Mouse (Mus musculus) limb, embryonic 11.5 days (tissue): Measurements from ENCODE around the gene Gm21454. TPM values are rescaled to one million over a fixed set of nuclear protein-coding genes. Genes with fewer than 3 reads are reported as not detected.
"Not testable (repeated sequence)": the region's sequence is repeated elsewhere in the genome, so short reads cannot be mapped to it uniquely, and the experiment has no call there.

ENCODE experiments used
- ATAC-seq: fragments of 200-750 bp; cut with Nextera tagmentation; 2 replicates; pipeline ENCODE4 v1.8.0; 2017; ENCODE audit warnings: low read depth; ENCODE audit not compliant: insufficient number of reproducible peaks, low FRiP score, low TSS enrichment
- DNase-seq: peaks from one replicate; pipeline ENCODE4 v3.0.0-alpha.2; 2015; ENCODE audit warnings: low spot score
- H3K27ac ChIP-seq: fragments of 300-500 bp; sonication (generic); replicated peaks from 2 replicates; pipeline ENCODE4 v1.5.1; 2014; ENCODE audit warnings: low read depth, mild to moderate bottlenecking, low read length
- H3K27me3 ChIP-seq: fragments of 300-500 bp; sonication (generic); 2 replicates; pipeline ENCODE4 v1.6.1; 2014; ENCODE audit warnings: mild to moderate bottlenecking, low read length, mixed read lengths; ENCODE audit not compliant: control insufficient read depth, insufficient read depth
- H3K36me3 ChIP-seq: fragments of 300-500 bp; sonication (generic); 2 replicates; pipeline ENCODE4 v1.6.1; 2014; ENCODE audit warnings: mild to moderate bottlenecking, low read length, moderate library complexity, mixed read lengths; ENCODE audit not compliant: control insufficient read depth, insufficient read depth
- H3K4me1 ChIP-seq: fragments of 300-500 bp; sonication (generic); 2 replicates; pipeline ENCODE4 v1.6.1; 2014; ENCODE audit warnings: low read length, mixed read lengths; ENCODE audit not compliant: control insufficient read depth, insufficient read depth
- H3K4me2 ChIP-seq: fragments of 300-500 bp; sonication (generic); 2 replicates; pipeline ENCODE4 v1.6.1; 2014; ENCODE audit warnings: low read depth, mild to moderate bottlenecking, moderate library complexity; ENCODE audit not compliant: severe bottlenecking
- H3K4me3 ChIP-seq: fragments of 300-500 bp; sonication (generic); 2 replicates; pipeline ENCODE4 v1.5.1; 2014; ENCODE audit warnings: low read depth, low read length
- H3K9ac ChIP-seq: fragments of 300-500 bp; sonication (generic); 2 replicates; pipeline ENCODE4 v1.6.1; 2014; ENCODE audit warnings: mild to moderate bottlenecking, low read length
- H3K9me3 ChIP-seq: fragments of 300-500 bp; sonication (generic); 2 replicates; pipeline ENCODE4 v1.6.1; 2016; ENCODE audit warnings: low read length; ENCODE audit not compliant: control insufficient read depth
- WGBS: fragments of 180-500 bp; shearing (Covaris S2); extraction: QIAGEN DNeasy Blood & Tissue Kit; methylation state at CpG from one replicate; pipeline ENCODE4 v1.1.7; 2014; 5-methylcytosine and 5-hydroxymethylcytosine counted together
- polyA plus RNA-seq: library from polyadenylated mRNA; unstranded; fragments of >200 nt; fragmentation: Nextera tagmentation; extraction: Ambion mirVana; gene quantifications from 2 replicates; pipeline ENCODE4 v1.2.1, GENCODE M21; 2014

Gm21454 gene
- not detected in 2 replicates for polyA plus RNA-seq

DNA sequence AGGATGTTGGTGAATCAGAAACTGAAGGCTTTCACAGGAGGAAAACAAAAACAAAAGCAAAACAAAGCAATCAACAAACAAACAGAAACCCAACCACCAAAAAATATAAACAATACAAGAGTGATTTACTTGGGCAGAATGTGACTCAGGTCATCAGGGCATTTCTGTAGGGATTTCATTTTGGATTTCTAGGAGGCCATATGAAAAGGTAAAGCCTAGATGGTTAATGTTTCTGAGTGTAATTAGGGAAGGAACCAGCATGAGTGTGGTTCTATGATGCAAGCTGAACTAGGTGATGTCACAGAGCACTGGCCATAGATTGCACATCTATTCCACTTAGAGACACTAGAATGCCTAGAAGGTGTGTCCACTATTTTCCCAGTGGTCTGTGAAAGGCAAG is at the start of gene Gm21454, which contains the start of gene Gm21440:
Gene Gm21454, plus strand, starts transcription at position 352 of the 400 bp plus-strand sequence.
Gene Gm21440, plus strand, starts transcription at position 301 of the 400 bp plus-strand sequence.
- H3K4me3 ChIP-seq, H3K27ac ChIP-seq, DNase-seq, H3K9me3 ChIP-seq, H3K27me3 ChIP-seq, H3K4me1 ChIP-seq, H3K9ac ChIP-seq, H3K4me2 ChIP-seq, H3K36me3 ChIP-seq, ATAC-seq: not testable (repeated sequence)

DNA sequence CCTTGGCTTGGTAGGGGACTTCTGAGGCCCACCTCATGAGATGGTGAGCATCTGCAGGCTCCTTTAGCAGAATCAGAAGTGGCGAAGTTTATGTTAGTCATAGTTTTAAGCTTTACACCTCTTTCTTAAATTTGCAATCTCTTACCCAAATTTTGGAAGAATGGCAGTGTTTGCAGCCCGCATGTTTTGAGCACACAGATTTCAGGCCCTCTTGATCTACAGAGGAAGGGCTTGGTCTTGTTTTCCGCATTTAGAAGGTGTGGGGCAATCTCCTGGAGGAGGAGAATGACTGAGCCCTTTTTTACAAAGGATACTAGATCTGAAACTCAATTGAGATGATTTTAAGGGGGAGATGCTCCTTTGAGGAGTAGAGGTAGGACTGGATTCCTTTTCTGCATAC is 28.4 kb upstream of the Gm21454 start, which contains the start of gene Gm21828:
Gene Gm21828, minus strand, starts transcription at position 101 of the 400 bp plus-strand sequence.
- no CpG with 5 or more reads among the region's 3 CpGs for WGBS
- H3K9me3 ChIP-seq, H3K4me1 ChIP-seq, H3K9ac ChIP-seq, DNase-seq, H3K4me2 ChIP-seq, H3K27me3 ChIP-seq, H3K4me3 ChIP-seq, H3K27ac ChIP-seq, H3K36me3 ChIP-seq, ATAC-seq: not testable (repeated sequence)

DNA sequence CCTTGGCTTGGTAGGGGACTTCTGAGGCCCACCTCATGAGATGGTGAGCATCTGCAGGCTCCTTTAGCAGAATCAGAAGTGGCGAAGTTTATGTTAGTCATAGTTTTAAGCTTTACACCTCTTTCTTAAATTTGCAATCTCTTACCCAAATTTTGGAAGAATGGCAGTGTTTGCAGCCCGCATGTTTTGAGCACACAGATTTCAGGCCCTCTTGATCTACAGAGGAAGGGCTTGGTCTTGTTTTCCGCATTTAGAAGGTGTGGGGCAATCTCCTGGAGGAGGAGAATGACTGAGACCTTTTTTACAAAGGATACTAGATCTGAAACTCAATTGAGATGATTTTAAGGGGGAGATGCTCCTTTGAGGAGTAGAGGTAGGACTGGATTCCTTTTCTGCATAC is 96.7 kb downstream of the Gm21454 start, which contains the start of gene Gm21725:
Gene Gm21725, minus strand, starts transcription at position 101 of the 400 bp plus-strand sequence.
- H3K4me3 ChIP-seq, ATAC-seq: not testable (repeated sequence)

More for the DNA sequence above, 96.7 kb downstream of the Gm21454 start, which contains the start of gene Gm21725:
- H3K9ac ChIP-seq, H3K4me1 ChIP-seq, H3K27me3 ChIP-seq, H3K4me2 ChIP-seq, DNase-seq, H3K9me3 ChIP-seq, H3K36me3 ChIP-seq, H3K27ac ChIP-seq: not testable (repeated sequence)
- WGBS: no CpG with 5 or more reads among the region's 3 CpGs

Other genes starting within 250 kb of the Gm21454 start
- not detected in 2 replicates for gene Gm20807, start 209.6 kb upstream of the Gm21454 start, polyA plus RNA-seq
- gene Gm21891, start 119.0 kb upstream of the Gm21454 start, polyA plus RNA-seq: not detected in 2 replicates
- gene Gm21425, start 90.5 kb upstream of the Gm21454 start, polyA plus RNA-seq: not detected in 2 replicates
- gene Gm21828, start 28.5 kb upstream of the Gm21454 start, polyA plus RNA-seq: not detected in 2 replicates
- not detected in 2 replicates for gene Gm21440, start 51 bp upstream of the Gm21454 start, polyA plus RNA-seq
- not detected in 2 replicates for gene Gm21725, start 96.6 kb downstream of the Gm21454 start, polyA plus RNA-seq
- gene Gm21866, start 213.1 kb downstream of the Gm21454 start, polyA plus RNA-seq: not detected in 2 replicates
- not detected in 2 replicates for gene Gm20773, start 241.6 kb downstream of the Gm21454 start, polyA plus RNA-seq